Mouse (Mus musculus) kidney, postnatal 0 days (tissue): ENCODE measurements around the gene Itgb1bp2. TPM values are rescaled to one million over a fixed set of nuclear protein-coding genes. Genes with fewer than 3 reads are reported as not detected.
"Not testable (repeated sequence)": the region's sequence is repeated elsewhere in the genome, so short reads cannot be mapped to it uniquely, and the experiment has no call there.

Experiments used
- ATAC-seq: fragments of 200-750 bp; cut with Nextera tagmentation; replicated peaks from 2 replicates; pipeline ENCODE4 v1.8.0; 2017; ENCODE audit warnings: low read depth, moderate number of reproducible peaks, moderate TSS enrichment, moderate library complexity; ENCODE audit not compliant: low FRiP score
- DNase-seq: peaks from one replicate; pipeline ENCODE4 v3.0.0-alpha.2; 2016; ENCODE audit warnings: low spot score
- H3K27ac ChIP-seq: fragments of 300-500 bp; sonication (generic); 2 replicates; pipeline ENCODE4 v1.5.1; 2014; ENCODE audit warnings: mild to moderate bottlenecking
- H3K27me3 ChIP-seq: fragments of 300-500 bp; sonication (generic); 2 replicates; pipeline ENCODE4 v1.6.1; 2014; ENCODE audit warnings: low read length, mixed read lengths; ENCODE audit not compliant: insufficient read depth
- H3K36me3 ChIP-seq: fragments of 300-500 bp; sonication (generic); 2 replicates; pipeline ENCODE4 v1.6.1; 2014; ENCODE audit warnings: low read length, mixed read lengths; ENCODE audit not compliant: insufficient read depth
- H3K4me1 ChIP-seq: fragments of 300-500 bp; sonication (generic); replicated peaks from 2 replicates; pipeline ENCODE4 v1.6.1; 2014; ENCODE audit warnings: antibody characterized with exemption, low read length, mixed read lengths; ENCODE audit not compliant: insufficient read depth
- H3K4me2 ChIP-seq: fragments of 300-500 bp; sonication (generic); 2 replicates; pipeline ENCODE4 v1.6.1; 2014; ENCODE audit warnings: mild to moderate bottlenecking, low read length, moderate library complexity, mixed read lengths
- H3K4me3 ChIP-seq: fragments of 300-500 bp; sonication (generic); replicated peaks from 2 replicates; pipeline ENCODE4 v1.5.1; 2014; ENCODE audit warnings: low read depth, low read length
- H3K9ac ChIP-seq: fragments of 300-500 bp; sonication (generic); 2 replicates; pipeline ENCODE4 v1.6.1; 2014; ENCODE audit warnings: low read depth, low read length
- H3K9me3 ChIP-seq: fragments of 300-500 bp; sonication (generic); replicated peaks from 2 replicates; pipeline ENCODE4 v1.6.1; 2016; ENCODE audit warnings: low read length, inconsistent platforms, mixed read lengths
- CTCF ChIP-seq: IDR thresholded peaks from 2 replicates; pipeline ENCODE4 v1.5.1; 2016; ENCODE audit warnings: antibody characterized with exemption, low read depth, mild to moderate bottlenecking, moderate library complexity
- WGBS: fragments of 180-500 bp; shearing (Covaris S2); extraction: QIAGEN DNeasy Blood & Tissue Kit; methylation state at CpG from one replicate; pipeline ENCODE4 v1.1.7; 2014; 5-methylcytosine and 5-hydroxymethylcytosine counted together
- polyA plus RNA-seq: library from polyadenylated mRNA; unstranded; fragments of >200 nt; fragmentation: Nextera tagmentation; extraction: Ambion mirVana; gene quantifications from 2 replicates; pipeline ENCODE4 v1.2.1, GENCODE M21; 2015

Gene Itgb1bp2
- polyA plus RNA-seq, 1 experiment from 2014 or later = 0.34 TPM

- no peak for TF ChIP-seq CTCF
- H3K36me3 ChIP-seq = no peaks in the 10 kb centered on the region
- no peak overlapping the region for H3K4me2 ChIP-seq
- H3K9me3 ChIP-seq = no peaks in the 10 kb centered on the region
- no peak overlapping the region for H3K4me3 ChIP-seq
- H3K27ac ChIP-seq = no peak overlapping the region
- DNase-seq (no peak), ATAC-seq (no peak)
- no peaks in the 10 kb centered on the region for H3K27me3 ChIP-seq
- WGBS = 81% methylated on average over 6 of the region's 6 CpGs
- no peak overlapping the region for H3K9ac ChIP-seq
- H3K4me1 ChIP-seq = no peaks in the 10 kb centered on the region
Measured at GRCm38 (mm10) chrX:101481604-101482350, 32.9 kb downstream of the Itgb1bp2 start.

GRCm38 (mm10) chrX:101486487-101487152 lies 37.7 kb downstream of the Itgb1bp2 start:
- H3K4me3 ChIP-seq, H3K27me3 ChIP-seq, H3K9me3 ChIP-seq, H3K27ac ChIP-seq, ATAC-seq, H3K4me1 ChIP-seq, H3K36me3 ChIP-seq, H3K9ac ChIP-seq, H3K4me2 ChIP-seq: not testable (repeated sequence)
- WGBS = 38% methylated on average over 10 of the region's 12 CpGs
- peak; percentile 33 for DNase-seq
- TF ChIP-seq CTCF = peak; percentile 75

Other genes starting within 250 kb of the Itgb1bp2 start
- gene Snx12, start 226.5 kb upstream of the Itgb1bp2 start, polyA plus RNA-seq = 46.7 and 48.8 TPM in 2 replicates
- gene Foxo4, start 194.6 kb upstream of the Itgb1bp2 start, polyA plus RNA-seq = 2.8 and 2.9 TPM in 2 replicates
- gene Gm614, start 185.1 kb upstream of the Itgb1bp2 start, polyA plus RNA-seq = not detected in 2 replicates
- gene Il2rg, start 180.8 kb upstream of the Itgb1bp2 start, polyA plus RNA-seq = 18.7 and 20.0 TPM in 2 replicates
- not detected in 2 replicates for gene Gm20489, start 180.1 kb upstream of the Itgb1bp2 start, polyA plus RNA-seq
- gene Med12, start 175.1 kb upstream of the Itgb1bp2 start, polyA plus RNA-seq = 19.8 and 21.1 TPM in 2 replicates
- gene Nlgn3, start 149.9 kb upstream of the Itgb1bp2 start, polyA plus RNA-seq = 1.7 and 2.8 TPM in 2 replicates
- 49.8 and 52.9 TPM in 2 replicates for gene Gjb1, start 72.7 kb upstream of the Itgb1bp2 start, polyA plus RNA-seq
- gene Zmym3, start 28.2 kb upstream of the Itgb1bp2 start, polyA plus RNA-seq = 16.9 and 19.1 TPM in 2 replicates
- 265 and 282 TPM in 2 replicates for gene Nono, start 19.8 kb upstream of the Itgb1bp2 start, polyA plus RNA-seq
- gene Taf1, start 83.6 kb downstream of the Itgb1bp2 start, polyA plus RNA-seq = 5.2 and 5.9 TPM in 2 replicates
- gene Ogt, start 191.0 kb downstream of the Itgb1bp2 start, polyA plus RNA-seq = 118 and 119 TPM in 2 replicates